Mouse (Mus musculus) megakaryocyte progenitor cell, adult 5-6 weeks (primary cell): ENCODE results near the gene Myl6b. TPM values are rescaled to one million over a fixed set of nuclear protein-coding genes. Genes with fewer than 3 reads are reported as not detected.

Experiments used
- ATAC-seq: replicated peaks from 2 replicates; pipeline ENCODE4 v1.8.0; 2016; ENCODE audit warnings: mild to moderate bottlenecking, moderate TSS enrichment, inconsistent platforms; ENCODE audit not compliant: poor library complexity
- total RNA-seq, 2 experiments: library from RNA; stranded (forward) in 1 of 2; stranded (reverse) in 1 of 2; fragments of 157-497, 149-512 nt in 1 of 2; fragments of 200-1000 nt in 1 of 2; gene quantifications; 2 replicates each; pipeline versions ENCODE4 v1.2.3 to v1.2.4; 2015 to 2017

Myl6b gene
- total RNA-seq, 2 experiments from 2014 or later = 1.7 to 7.8 TPM

DNA sequence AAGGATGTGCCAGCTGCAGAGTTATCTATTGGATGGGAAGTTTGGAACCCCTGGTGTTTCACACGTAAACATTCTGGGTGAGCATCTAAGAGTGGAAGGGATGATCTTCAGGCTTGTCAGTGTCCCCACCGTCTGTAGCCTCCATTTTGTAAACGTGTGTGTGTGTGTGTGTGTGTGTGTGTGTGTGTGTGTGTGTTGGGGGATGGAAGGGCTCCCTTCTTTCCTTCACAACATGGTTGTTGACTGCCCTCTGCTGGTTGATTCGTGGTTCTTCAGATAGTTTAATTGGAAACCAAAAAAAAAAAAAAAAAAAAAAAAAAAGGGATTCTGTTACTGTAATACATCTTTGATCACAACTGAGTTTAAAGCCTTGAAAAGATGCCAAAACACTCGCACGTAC, 43.2 kb downstream of the Myl6b start:
- peak; percentile 60 for ATAC-seq

DNA sequence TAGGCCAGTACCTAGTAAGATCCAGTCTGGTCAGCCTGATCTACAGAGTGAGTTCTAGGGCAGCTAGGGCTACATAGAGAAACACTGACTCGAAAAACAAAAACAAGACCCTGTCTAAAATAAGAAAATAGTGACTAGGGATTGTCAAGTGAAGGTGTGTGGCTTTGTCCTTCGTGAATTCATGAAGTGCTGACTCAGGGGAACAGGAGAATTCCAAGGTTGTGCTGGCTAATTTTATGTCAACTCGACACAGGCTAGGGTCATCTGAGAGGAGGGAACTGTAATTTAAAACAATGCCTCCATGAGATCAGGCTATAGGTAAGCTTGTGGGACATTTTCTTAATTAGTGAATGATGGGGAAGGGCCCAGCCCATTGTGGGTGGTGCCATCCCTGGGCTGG, 44.0 kb downstream of the Myl6b start:
- ATAC-seq = no peak

DNA sequence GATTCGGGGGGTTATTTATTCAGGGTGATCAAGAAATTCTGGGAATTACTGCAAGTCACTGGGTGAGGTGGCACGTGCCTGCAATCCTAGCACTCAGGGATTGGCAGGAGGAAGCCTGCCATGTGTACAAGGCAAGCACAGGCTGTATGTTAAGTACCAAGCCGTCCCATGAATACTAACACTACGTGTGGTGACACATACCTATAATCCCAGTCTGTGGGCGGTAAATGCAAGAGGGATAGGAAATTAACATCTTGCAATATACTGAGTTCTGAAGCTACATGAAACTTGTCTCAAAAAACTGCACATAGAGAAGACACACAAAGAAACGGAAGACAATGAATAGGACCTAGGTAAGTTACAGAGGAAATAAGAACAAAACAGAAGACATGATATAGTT, 47.5 kb downstream of the Myl6b start:
- no peak for ATAC-seq

DNA sequence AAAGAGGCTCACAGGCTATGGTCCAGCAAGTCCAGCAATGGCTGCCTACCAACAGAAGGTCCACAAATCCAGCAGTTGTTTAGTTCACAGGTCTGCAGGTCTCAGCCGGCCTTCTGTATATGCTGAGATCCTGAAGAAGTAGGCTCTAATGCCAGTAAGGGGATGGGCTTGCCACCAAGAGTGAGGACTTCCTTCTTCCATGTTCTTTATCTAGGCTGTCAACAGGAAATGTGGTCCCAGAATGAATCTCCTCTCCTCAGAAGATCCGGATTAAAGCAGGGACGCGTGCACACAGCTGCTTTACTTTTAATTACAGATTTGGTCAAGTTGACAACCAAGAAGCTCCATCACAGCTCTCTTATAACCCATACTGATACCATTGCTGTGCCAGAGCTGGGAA, 53.1 kb downstream of the Myl6b start:
- peak; percentile 38 for ATAC-seq

DNA sequence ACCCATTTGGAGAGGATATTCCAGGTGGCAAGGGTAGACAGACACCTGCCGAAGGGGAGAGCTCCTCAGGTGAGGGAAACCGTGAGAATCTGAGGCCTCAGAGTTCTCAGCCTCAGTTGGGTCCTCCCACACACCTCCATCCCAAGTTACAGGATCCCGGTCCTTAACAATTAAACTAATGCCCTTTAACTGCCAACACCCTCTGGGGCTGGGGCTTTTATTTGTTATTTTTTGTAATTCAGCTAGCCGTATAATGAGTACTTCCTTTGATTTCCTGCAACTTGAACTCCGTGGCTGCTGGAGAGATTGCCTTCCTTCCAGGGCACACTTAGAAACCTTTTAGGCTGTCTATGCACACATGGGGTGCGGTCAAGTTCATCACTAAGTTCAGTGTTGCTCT, 54.1 kb downstream of the Myl6b start:
- ATAC-seq = peak; percentile 43

Other genes with a start within 250 kb of the Myl6b start
- 0.10 TPM in 1 of 2 replicates, not detected in the other for gene Apon, start 244.6 kb downstream of the Myl6b start, total RNA-seq (2015)
- gene Apon, start 244.6 kb downstream of the Myl6b start, total RNA-seq (2017) = 0.08 and 0.20 TPM in 2 replicates
- gene Apof, start 230.0 kb downstream of the Myl6b start, total RNA-seq (2015) = not detected in 2 replicates
- not detected in 2 replicates for gene Apof, start 230.0 kb downstream of the Myl6b start, total RNA-seq (2017)
- gene Stat2, start 228.1 kb downstream of the Myl6b start, total RNA-seq (2015) = 9.6 and 9.8 TPM in 2 replicates
- gene Stat2, start 228.1 kb downstream of the Myl6b start, total RNA-seq (2017) = 6.8 and 8.6 TPM in 2 replicates
- gene Il23a, start 199.9 kb downstream of the Myl6b start, total RNA-seq (2015) = 0.22 and 0.27 TPM in 2 replicates
- 0.25 TPM in 1 of 2 replicates, not detected in the other for gene Il23a, start 199.9 kb downstream of the Myl6b start, total RNA-seq (2017)
- 16.4 and 17.4 TPM in 2 replicates for gene Pan2, start 195.3 kb downstream of the Myl6b start, total RNA-seq (2015)
- 12.1 and 12.2 TPM in 2 replicates for gene Pan2, start 195.3 kb downstream of the Myl6b start, total RNA-seq (2017)
- gene Cnpy2, start 176.2 kb downstream of the Myl6b start, total RNA-seq (2015) = 151 and 152 TPM in 2 replicates
- 132 and 144 TPM in 2 replicates for gene Cnpy2, start 176.2 kb downstream of the Myl6b start, total RNA-seq (2017)
- gene Cs, start 161.0 kb downstream of the Myl6b start, total RNA-seq (2015) = 172 and 181 TPM in 2 replicates
- gene Cs, start 161.0 kb downstream of the Myl6b start, total RNA-seq (2017) = 106 and 108 TPM in 2 replicates
- 13.8 and 17.6 TPM in 2 replicates for gene Coq10a, start 129.7 kb downstream of the Myl6b start, total RNA-seq (2015)
- 8.8 and 9.4 TPM in 2 replicates for gene Coq10a, start 129.7 kb downstream of the Myl6b start, total RNA-seq (2017)
- gene Ankrd52, start 121.6 kb downstream of the Myl6b start, total RNA-seq (2015) = 48.6 and 48.9 TPM in 2 replicates
- gene Ankrd52, start 121.6 kb downstream of the Myl6b start, total RNA-seq (2017) = 9.0 and 11.6 TPM in 2 replicates
- gene Slc39a5, start 97.5 kb downstream of the Myl6b start, total RNA-seq (2015) = not detected in 2 replicates
- gene Slc39a5, start 97.5 kb downstream of the Myl6b start, total RNA-seq (2017) = not detected in 2 replicates
- gene Nabp2, start 87.2 kb downstream of the Myl6b start, total RNA-seq (2015) = 79.4 and 105 TPM in 2 replicates
- 68.8 and 72.2 TPM in 2 replicates for gene Nabp2, start 87.2 kb downstream of the Myl6b start, total RNA-seq (2017)
- gene Rnf41, start 87.0 kb downstream of the Myl6b start, total RNA-seq (2015) = 15.7 and 20.9 TPM in 2 replicates
- 20.1 and 21.0 TPM in 2 replicates for gene Rnf41, start 87.0 kb downstream of the Myl6b start, total RNA-seq (2017)
- 70.4 and 74.5 TPM in 2 replicates for gene Smarcc2, start 39.4 kb downstream of the Myl6b start, total RNA-seq (2015)
- gene Smarcc2, start 39.4 kb downstream of the Myl6b start, total RNA-seq (2017) = 52.8 and 66.9 TPM in 2 replicates
- gene Myl6, start 4.5 kb downstream of the Myl6b start, total RNA-seq (2015) = 760 and 847 TPM in 2 replicates
- gene Myl6, start 4.5 kb downstream of the Myl6b start, total RNA-seq (2017) = 1,168 and 1,230 TPM in 2 replicates
- gene Esyt1, start 27.2 kb upstream of the Myl6b start, total RNA-seq (2015) = 41.2 and 48.4 TPM in 2 replicates
- 77.6 and 85.1 TPM in 2 replicates for gene Esyt1, start 27.2 kb upstream of the Myl6b start, total RNA-seq (2017)
- gene Zc3h10, start 49.1 kb upstream of the Myl6b start, total RNA-seq (2015) = 5.9 and 6.7 TPM in 2 replicates
- 10.2 and 13.3 TPM in 2 replicates for gene Zc3h10, start 49.1 kb upstream of the Myl6b start, total RNA-seq (2017)
- 3,654 and 3,864 TPM in 2 replicates for gene Rpl41, start 50.6 kb upstream of the Myl6b start, total RNA-seq (2015)
- 3,114 and 3,805 TPM in 2 replicates for gene Rpl41, start 50.6 kb upstream of the Myl6b start, total RNA-seq (2017)
- 504 and 526 TPM in 2 replicates for gene Pa2g4, start 67.3 kb upstream of the Myl6b start, total RNA-seq (2015)
- 351 and 437 TPM in 2 replicates for gene Pa2g4, start 67.3 kb upstream of the Myl6b start, total RNA-seq (2017)
- gene Erbb3, start 91.0 kb upstream of the Myl6b start, total RNA-seq (2015) = 2.1 and 2.9 TPM in 2 replicates
- gene Erbb3, start 91.0 kb upstream of the Myl6b start, total RNA-seq (2017) = 1.7 and 2.1 TPM in 2 replicates
- 2,069 and 2,075 TPM in 2 replicates for gene Rps26, start 128.1 kb upstream of the Myl6b start, total RNA-seq (2015)
- 838 and 883 TPM in 2 replicates for gene Rps26, start 128.1 kb upstream of the Myl6b start, total RNA-seq (2017)
- 0.20 TPM in 1 of 2 replicates, not detected in the other for gene Ikzf4, start 147.3 kb upstream of the Myl6b start, total RNA-seq (2015)
- 0.04 TPM in 1 of 2 replicates, not detected in the other for gene Ikzf4, start 147.3 kb upstream of the Myl6b start, total RNA-seq (2017)
- gene Suox, start 175.4 kb upstream of the Myl6b start, total RNA-seq (2015) = 2.0 and 2.2 TPM in 2 replicates
- 4.8 and 5.6 TPM in 2 replicates for gene Suox, start 175.4 kb upstream of the Myl6b start, total RNA-seq (2017)
- gene Rab5b, start 197.6 kb upstream of the Myl6b start, total RNA-seq (2015) = 33.1 and 40.2 TPM in 2 replicates
- 47.9 and 50.6 TPM in 2 replicates for gene Rab5b, start 197.6 kb upstream of the Myl6b start, total RNA-seq (2017)
- 0.12 and 0.68 TPM in 2 replicates for gene Pmel, start 205.5 kb upstream of the Myl6b start, total RNA-seq (2015)
- 0.96 TPM in 1 of 2 replicates, not detected in the other for gene Pmel, start 205.5 kb upstream of the Myl6b start, total RNA-seq (2017)
- 83.1 and 98.3 TPM in 2 replicates for gene Cdk2, start 206.3 kb upstream of the Myl6b start, total RNA-seq (2015)
- gene Cdk2, start 206.3 kb upstream of the Myl6b start, total RNA-seq (2017) = 65.8 and 68.0 TPM in 2 replicates
- gene Dgka, start 246.2 kb upstream of the Myl6b start, total RNA-seq (2015) = 9.6 and 13.0 TPM in 2 replicates
- 9.1 and 10.7 TPM in 2 replicates for gene Dgka, start 246.2 kb upstream of the Myl6b start, total RNA-seq (2017)
- 36.6 and 37.7 TPM in 2 replicates for gene Pym1, start 249.2 kb upstream of the Myl6b start, total RNA-seq (2015)
- 38.9 and 53.4 TPM in 2 replicates for gene Pym1, start 249.2 kb upstream of the Myl6b start, total RNA-seq (2017)